Mouse (Mus musculus): ENCODE measurements around the gene Slc25a40. TPM values are rescaled to one million over a fixed set of nuclear protein-coding genes. Genes with fewer than 3 reads are reported as not detected.

The Slc25a40 gene
- total RNA-seq, 2 experiments from 2014 or later, result 3.9 to 4.2 TPM

- intact Hi-C loops (cut with DNase I), result no loop called here
- DNase-seq, result no peak
These were observed 66.1 kb downstream of the Slc25a40 start for GRCm38 (mm10) chr5:8488701-8489297.

- no peak for DNase-seq
- intact Hi-C loops (cut with DNase I), result no loop called here
These were observed 66.9 kb downstream of the Slc25a40 start for GRCm38 (mm10) chr5:8489471-8490110.

- no peak for DNase-seq
- intact Hi-C loops (cut with DNase I), result no loop called here
These were observed 69.1 kb downstream of the Slc25a40 start for GRCm38 (mm10) chr5:8491778-8492177.

Other genes starting within 250 kb of the Slc25a40 start
- 1 to 10 TPM; 1.6 to 2.0 TPM for gene Adam22, start 54.7 kb upstream of the Slc25a40 start, total RNA-seq (2021)
- gene Dbf4, start 134 bp upstream of the Slc25a40 start, total RNA-seq (2021), result under 1 TPM; 0.69 to 0.71 TPM
- gene Rundc3b, start 200.1 kb downstream of the Slc25a40 start, total RNA-seq (2021), result under 1 TPM; 0.10 to 0.23 TPM
- 1 to 10 TPM; 3.0 to 4.9 TPM for gene Abcb1a, start 237.2 kb downstream of the Slc25a40 start, total RNA-seq (2021)